Mouse (Mus musculus) layer of hippocampus, adult 6 months (tissue): ENCODE results near the gene Atp13a4. TPM values are rescaled to one million over a fixed set of nuclear protein-coding genes. Genes with fewer than 3 reads are reported as not detected.

ENCODE experiments used
- long read RNA-seq, 2 experiments: library from polyadenylated mRNA; unstranded; transcript quantifications; one replicate each; pipeline ENCODE4 v2.0.0; 2019 to 2020
- polyA plus RNA-seq: library from polyadenylated mRNA; unstranded; fragments of <200 nt; fragmentation: Nextera tagmentation; gene quantifications from 2 replicates; pipeline ENCODE4 v1.2.3, GENCODE M21; 2021

The Atp13a4 gene
- polyA plus RNA-seq: 3.6 and 5.4 TPM in 2 replicates
- long read RNA-seq, experiment 1, full-length matches to known transcripts: 6 of 13 reads
- long read RNA-seq, experiment 1, partial matches to known transcripts: 5 of 13 reads
- long read RNA-seq, experiment 1, other reads (novel, unspliced or antisense): 2 of 13 reads
- long read RNA-seq, experiment 2, full-length matches to known transcripts: 32 of 60 reads
- long read RNA-seq, experiment 2, partial matches to known transcripts: 7 of 60 reads
- long read RNA-seq, experiment 2, other reads (novel, unspliced or antisense): 21 of 60 reads

DNA sequence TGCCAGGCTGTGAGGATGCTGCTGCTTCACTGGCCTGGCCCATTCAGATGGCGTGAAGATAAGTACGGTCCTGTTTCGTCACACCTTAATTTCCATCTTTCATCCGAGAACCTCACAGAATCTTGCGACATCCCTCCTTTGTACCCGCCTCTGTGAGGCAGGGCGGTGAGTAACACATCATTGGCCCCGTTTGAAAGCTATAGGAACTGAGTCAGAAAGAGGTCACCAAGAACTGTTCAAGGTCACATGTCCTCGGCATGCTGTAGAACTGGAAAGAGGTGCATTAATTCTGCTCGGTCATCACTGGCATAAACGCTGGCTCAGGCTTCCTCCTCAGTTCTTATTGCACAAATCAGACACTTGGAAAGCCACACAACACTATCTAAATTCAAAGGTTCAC is at the start of gene Atp13a4:
Atp13a4 (minus strand) TSS at position 36 of the 400 bp plus-strand sequence.

DNA sequence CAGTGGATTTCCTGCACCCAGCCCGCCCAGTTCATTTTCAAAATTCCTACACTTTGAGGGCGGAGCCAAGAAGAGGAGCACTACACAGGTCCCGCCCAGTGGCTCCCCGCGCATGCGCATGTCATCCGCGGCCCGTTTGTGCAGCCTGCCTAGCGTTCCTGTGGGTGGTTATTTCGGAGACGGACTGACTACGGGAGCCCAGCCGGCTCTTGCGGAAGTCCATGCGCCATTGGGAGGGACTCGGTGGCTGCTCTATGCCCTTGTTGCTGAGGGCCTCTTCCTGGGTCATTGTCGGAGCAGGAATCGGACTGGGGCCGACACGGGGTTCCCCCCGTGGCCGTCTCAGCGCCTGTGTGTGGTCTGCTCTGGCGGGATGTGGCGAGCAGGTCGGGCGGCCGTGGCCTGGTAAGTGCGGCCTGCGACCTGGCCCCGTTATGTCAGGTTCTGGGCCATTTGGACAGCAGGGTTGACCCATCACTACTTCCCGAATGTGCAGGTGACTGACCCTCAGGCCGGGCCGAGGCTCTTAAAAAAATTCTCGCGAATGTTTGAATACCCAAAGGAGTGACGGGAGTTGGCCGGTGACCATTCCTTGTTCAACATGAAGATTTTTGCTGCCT is 34.6 kb upstream of the Atp13a4 start, which contains the start of gene Opa1:
Opa1 (plus strand) TSS at position 168 of the 620 bp plus-strand sequence.

DNA sequence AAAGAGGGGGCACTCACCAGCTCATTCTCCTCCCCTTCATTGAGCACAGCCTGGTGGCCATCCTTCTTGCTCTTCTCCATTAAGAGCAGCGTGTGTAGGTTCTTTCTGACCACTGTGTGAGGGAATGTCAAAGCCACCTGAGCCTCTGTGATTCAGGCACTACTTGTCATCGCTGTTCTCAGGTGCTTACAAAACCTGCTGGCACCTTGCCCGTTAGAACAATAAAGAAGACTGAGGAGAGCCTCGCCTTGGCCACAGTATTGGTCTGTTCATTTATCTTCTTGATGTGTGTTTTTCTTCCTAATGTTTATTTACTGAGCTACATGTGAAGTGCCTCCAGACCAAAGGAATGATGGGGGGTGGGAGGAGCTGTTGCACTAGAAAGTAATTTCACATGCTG is 166.2 kb downstream of the Atp13a4 start, which contains the start of gene Atp13a5:
Atp13a5 (minus strand) TSS at position 275 of the 400 bp plus-strand sequence.

Other genes starting within 250 kb of the Atp13a4 start
- gene Atp13a5, start 166.1 kb downstream of the Atp13a4 start, polyA plus RNA-seq: 1.3 and 1.6 TPM in 2 replicates
- 15.1 and 24.2 TPM in 2 replicates for gene Opa1, start 34.5 kb upstream of the Atp13a4 start, polyA plus RNA-seq